Mouse (Mus musculus) megakaryocyte-erythroid progenitor cell, adult 5 weeks (primary cell): ENCODE data around the gene Rhbg. TPM values are rescaled to one million over a fixed set of nuclear protein-coding genes. Genes with fewer than 3 reads are reported as not detected.

Source experiments
- polyA plus RNA-seq: library from polyadenylated mRNA; stranded (reverse); fragments of >175 nt; gene quantifications from 2 replicates; pipeline ENCODE4 v1.2.3, GENCODE M21; 2012

Gene Rhbg
- 0.12 TPM in 1 of 2 replicates, not detected in the other for polyA plus RNA-seq

DNA sequence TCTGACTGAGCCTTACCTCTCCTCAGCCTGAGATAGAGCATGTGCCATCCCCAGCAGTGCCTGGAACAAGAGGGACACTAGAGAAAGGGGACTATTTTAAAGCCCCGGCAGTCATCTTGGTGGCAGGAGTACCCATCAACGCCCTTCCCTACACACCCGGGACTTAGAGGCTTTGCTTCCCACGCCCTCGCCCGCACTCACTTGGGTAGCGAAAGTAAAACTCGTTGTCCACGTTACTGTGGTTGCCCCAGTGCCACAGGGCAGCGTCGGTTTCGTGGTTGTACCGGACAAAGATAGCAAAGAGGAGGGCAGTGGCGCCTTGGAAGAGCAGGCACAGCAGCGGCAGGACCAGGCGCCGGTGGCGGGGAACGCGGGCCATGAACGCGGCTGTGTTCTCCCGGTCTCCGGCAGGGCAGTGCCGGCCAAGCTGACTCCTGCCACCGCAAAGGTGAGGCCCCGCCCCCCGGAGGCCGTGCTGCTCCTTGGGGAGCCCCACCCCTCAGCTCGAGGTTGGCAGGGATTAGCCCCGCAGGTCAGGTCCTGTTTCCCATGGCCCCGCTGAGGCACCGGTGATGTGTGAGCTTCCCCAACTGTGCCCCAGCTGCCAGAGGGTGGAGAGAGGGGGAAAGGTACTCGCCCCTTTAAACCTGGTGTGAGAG is at the start of gene Rhbg:
Gene Rhbg, minus strand, starts transcription at position 442 of the 659 bp plus-strand sequence.

DNA sequence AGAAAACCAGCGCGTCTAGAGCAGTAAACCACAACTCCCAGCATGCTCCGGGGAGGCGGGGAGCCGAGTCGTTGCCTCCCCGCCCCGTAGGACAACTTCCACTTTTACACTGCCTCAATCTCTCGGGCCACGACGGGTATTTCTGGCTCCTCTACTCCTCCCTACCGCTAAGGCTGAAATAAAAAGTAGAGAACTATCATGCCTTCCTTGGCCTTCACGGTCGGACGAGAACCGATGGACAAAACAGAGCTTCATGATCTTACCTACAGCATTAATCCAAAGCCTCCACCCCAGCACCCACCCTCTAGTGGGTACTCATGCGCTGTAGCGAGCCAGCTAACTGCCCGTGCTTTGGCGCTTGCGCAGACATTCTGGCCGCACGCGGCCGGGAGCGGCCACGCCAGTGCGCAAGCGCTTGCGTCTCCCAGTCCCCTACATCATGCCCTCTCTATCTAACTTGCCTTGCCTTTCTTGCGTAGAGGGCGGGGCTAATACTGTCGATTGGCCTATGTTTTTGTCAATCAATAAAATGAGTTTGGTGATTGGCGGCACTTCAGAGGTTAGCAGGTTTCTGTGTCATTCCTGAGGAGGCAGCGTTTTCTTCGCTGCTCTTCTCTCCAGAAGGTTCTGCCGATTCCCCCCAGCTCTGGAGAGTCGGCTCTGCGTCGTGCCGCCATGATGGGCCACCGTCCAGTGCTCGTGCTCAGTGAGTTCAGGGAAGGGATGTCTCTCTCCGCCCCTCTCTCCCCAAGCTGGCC is 42.2 kb upstream of the Rhbg start, which contains the start of the genes Tsacc and Cct3:
Gene Tsacc, minus strand, starts transcription at position 439 of the 758 bp plus-strand sequence.
Gene Cct3, plus strand, starts transcription at position 556 of the 758 bp plus-strand sequence.

DNA sequence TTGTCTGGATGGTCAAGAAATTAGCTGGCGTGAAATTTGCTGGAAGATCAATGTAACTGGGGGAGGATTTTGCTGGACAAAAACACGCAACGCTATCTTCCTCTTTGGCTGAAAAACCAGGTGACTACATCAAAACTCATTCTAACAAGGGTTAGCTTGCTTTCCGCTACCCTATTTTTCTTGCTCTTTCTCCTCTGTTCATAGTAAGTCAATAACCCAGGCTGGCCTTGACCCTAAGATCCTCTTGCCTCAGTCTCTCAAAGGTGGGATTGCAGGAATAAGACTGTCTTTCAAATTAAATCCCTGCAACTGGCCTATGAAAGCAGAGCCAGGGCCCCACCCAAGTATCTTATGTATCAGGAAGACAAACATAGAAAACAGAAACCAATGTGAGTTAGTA is 32.6 kb upstream of the Rhbg start, which contains the start of gene Gm38392:
Gene Gm38392, minus strand, starts transcription at position 101 of the 400 bp plus-strand sequence.

Other genes starting within 250 kb of the Rhbg start
- gene Hapln2, start 227.1 kb downstream of the Rhbg start, polyA plus RNA-seq = not detected in 2 replicates
- gene Gpatch4, start 211.6 kb downstream of the Rhbg start, polyA plus RNA-seq = 30.3 and 52.8 TPM in 2 replicates
- gene Naxe, start 196.2 kb downstream of the Rhbg start, polyA plus RNA-seq = 74.1 and 77.0 TPM in 2 replicates
- not detected in 2 replicates for gene Ttc24, start 176.4 kb downstream of the Rhbg start, polyA plus RNA-seq
- gene Iqgap3, start 172.7 kb downstream of the Rhbg start, polyA plus RNA-seq = 11.2 and 11.5 TPM in 2 replicates
- gene Mef2d, start 112.3 kb downstream of the Rhbg start, polyA plus RNA-seq = 225 and 227 TPM in 2 replicates
- gene Gm38392, start 32.5 kb upstream of the Rhbg start, polyA plus RNA-seq = not detected in 2 replicates
- gene Tsacc, start 42.3 kb upstream of the Rhbg start, polyA plus RNA-seq = 0.44 and 1.7 TPM in 2 replicates
- 28.7 and 37.6 TPM in 2 replicates for gene Cct3, start 42.4 kb upstream of the Rhbg start, polyA plus RNA-seq
- gene Glmp, start 70.3 kb upstream of the Rhbg start, polyA plus RNA-seq = 75.1 and 97.9 TPM in 2 replicates
- gene Tmem79, start 81.4 kb upstream of the Rhbg start, polyA plus RNA-seq = 1.8 and 1.9 TPM in 2 replicates
- 78.6 and 97.0 TPM in 2 replicates for gene Smg5, start 81.6 kb upstream of the Rhbg start, polyA plus RNA-seq
- gene Paqr6, start 109.9 kb upstream of the Rhbg start, polyA plus RNA-seq = 0.06 TPM in 1 of 2 replicates, not detected in the other
- gene Bglap3, start 118.0 kb upstream of the Rhbg start, polyA plus RNA-seq = not detected in 2 replicates
- not detected in 2 replicates for gene Bglap2, start 124.0 kb upstream of the Rhbg start, polyA plus RNA-seq
- gene Bglap, start 129.8 kb upstream of the Rhbg start, polyA plus RNA-seq = not detected in 2 replicates
- 203 and 221 TPM in 2 replicates for gene Pmf1, start 155.6 kb upstream of the Rhbg start, polyA plus RNA-seq
- gene Slc25a44, start 170.4 kb upstream of the Rhbg start, polyA plus RNA-seq = 8.2 and 8.3 TPM in 2 replicates
- gene Sema4a, start 206.5 kb upstream of the Rhbg start, polyA plus RNA-seq = 60.3 and 109 TPM in 2 replicates